Mouse (Mus musculus): Measurements from ENCODE around the gene Dgkq.

GRCm38 (mm10) chr5:108703754-108704626 lies 34.5 kb upstream of the Dgkq start:
- TF ChIP-seq GATA1 (IDR thresholded peaks at IDR 0.05; ENCODE audit: low read length): no peak
- TF ChIP-seq TAL1 (IDR thresholded peaks at IDR 0.05; ENCODE audit: low read length): no peak
